Mouse (Mus musculus) testis, adult 2 months (tissue): Measurements from ENCODE around the gene Mrpl20. TPM values are rescaled to one million over a fixed set of nuclear protein-coding genes. Genes with fewer than 3 reads are reported as not detected.
"Not testable (repeated sequence)": the region's sequence is repeated elsewhere in the genome, so short reads cannot be mapped to it uniquely, and the experiment has no call there.

Experiments
- H3K27ac ChIP-seq: fragments of 200-500 bp; 2 replicates; pipeline ENCODE4 v1.5.1; 2012; ENCODE audit warnings: low read depth, low read length; ENCODE audit not compliant: control insufficient read depth, insufficient read depth
- H3K27me3 ChIP-seq: fragments of 200-500 bp; 2 replicates; pipeline ENCODE4 v1.6.1; 2012; ENCODE audit warnings: mild to moderate bottlenecking, low read length, moderate library complexity; ENCODE audit not compliant: control insufficient read depth, insufficient read depth
- H3K36me3 ChIP-seq: fragments of 200-500 bp; 2 replicates; pipeline ENCODE4 v1.6.1; 2012; ENCODE audit warnings: mild to moderate bottlenecking, low read length; ENCODE audit not compliant: control insufficient read depth, insufficient read depth
- H3K4me1 ChIP-seq: fragments of 200-500 bp; 2 replicates; pipeline ENCODE4 v1.6.1; 2012; ENCODE audit warnings: low read length; ENCODE audit not compliant: control insufficient read depth, insufficient read depth
- H3K4me3 ChIP-seq: fragments of 200-500 bp; 2 replicates; pipeline ENCODE4 v1.5.1; 2012; ENCODE audit warnings: low read depth, mild to moderate bottlenecking, low read length, moderate library complexity, mixed read lengths; ENCODE audit not compliant: control insufficient read depth
- CTCF ChIP-seq: fragments of 200-500 bp; IDR thresholded peaks from 2 replicates; pipeline ENCODE4 v1.5.1; 2012; ENCODE audit warnings: low read depth, mild to moderate bottlenecking, inconsistent platforms, low read length, moderate library complexity; ENCODE audit not compliant: control insufficient read depth, insufficient read depth, insufficient replicate concordance
- POLR2A ChIP-seq: fragments of 200-500 bp; IDR thresholded peaks from 2 replicates; pipeline ENCODE4 v1.6.1; 2012; ENCODE audit warnings: low read depth, mild to moderate bottlenecking, inconsistent platforms, low read length, moderate library complexity; ENCODE audit not compliant: control insufficient read depth
- polyA plus RNA-seq: library from polyadenylated mRNA; depleted of rRNA; stranded (reverse); fragments of >200 nt; gene quantifications from 2 replicates; pipeline ENCODE4 v1.2.3, GENCODE M21; 2012

Mrpl20 gene
- polyA plus RNA-seq, 1 experiment, result 134 TPM

- no peaks in the 10 kb centered on the region for H3K27me3 ChIP-seq
- peak overlapping the region; percentile 79 for H3K27ac ChIP-seq
- peak overlapping the region; percentile 88 for H3K4me3 ChIP-seq
- H3K36me3 ChIP-seq, result no peaks in the 10 kb centered on the region
- H3K4me1 ChIP-seq, result peaks cover 20% of the 10 kb centered on the region
- TF ChIP-seq POLR2A (peak; percentile 49), CTCF (0 out of 2 replicates have a peak, but pooled peaks have one; percentile 35)
These were observed 18.5 kb upstream of the Mrpl20 start for GRCm38 (mm10) chr4:155784081-155784701.

- H3K27me3 ChIP-seq, result no peaks in the 10 kb centered on the region
- H3K4me3 ChIP-seq, result peak overlapping the region; percentile 36
- no peak for TF ChIP-seq CTCF
- TF ChIP-seq POLR2A, result no peak
These were observed 17.4 kb upstream of the Mrpl20 start for GRCm38 (mm10) chr4:155785246-155785645.

GRCm38 (mm10) chr4:155785819-155786218, 16.9 kb upstream of the Mrpl20 start, which contains the start of gene Tmem88b:
Gene Tmem88b (minus strand): TSS chr4:155785874.
- Histone ChIP-seq H3K27me3 (no peaks in the 10 kb centered on the region), H3K36me3 (no peaks in the 10 kb centered on the region), H3K4me1 (peaks cover 20% of the 10 kb centered on the region), H3K27ac (peak within 1 kb of the TSS; percentile 79; the same call in 1 of the 2 replicates), H3K4me3 (peak within 1 kb of the TSS; percentile 88)
- no peak for TF ChIP-seq CTCF
- no peak for TF ChIP-seq POLR2A

More at GRCm38 (mm10) chr4:155785246-155785645, 17.4 kb upstream of the Mrpl20 start:
- H3K4me1 ChIP-seq, result peaks cover 20% of the 10 kb centered on the region
- no peak overlapping the region for H3K27ac ChIP-seq
- H3K36me3 ChIP-seq, result no peaks in the 10 kb centered on the region

- no peak overlapping the region for H3K27ac ChIP-seq
- peaks cover 16% of the 10 kb centered on the region for H3K4me1 ChIP-seq
- H3K27me3 ChIP-seq, result no peaks in the 10 kb centered on the region
- H3K4me3 ChIP-seq, result no peak overlapping the region
- TF ChIP-seq POLR2A (no peak), CTCF (no peak)
- H3K36me3 ChIP-seq, result no peaks in the 10 kb centered on the region
These were observed 14.4 kb upstream of the Mrpl20 start for GRCm38 (mm10) chr4:155788300-155788699.

GRCm38 (mm10) chr4:155788833-155789232, 13.8 kb upstream of the Mrpl20 start:
- H3K4me1 ChIP-seq, result peaks cover 11% of the 10 kb centered on the region
- H3K27ac ChIP-seq, H3K27me3 ChIP-seq, H3K36me3 ChIP-seq, H3K4me3 ChIP-seq: not testable (repeated sequence)

DNA sequence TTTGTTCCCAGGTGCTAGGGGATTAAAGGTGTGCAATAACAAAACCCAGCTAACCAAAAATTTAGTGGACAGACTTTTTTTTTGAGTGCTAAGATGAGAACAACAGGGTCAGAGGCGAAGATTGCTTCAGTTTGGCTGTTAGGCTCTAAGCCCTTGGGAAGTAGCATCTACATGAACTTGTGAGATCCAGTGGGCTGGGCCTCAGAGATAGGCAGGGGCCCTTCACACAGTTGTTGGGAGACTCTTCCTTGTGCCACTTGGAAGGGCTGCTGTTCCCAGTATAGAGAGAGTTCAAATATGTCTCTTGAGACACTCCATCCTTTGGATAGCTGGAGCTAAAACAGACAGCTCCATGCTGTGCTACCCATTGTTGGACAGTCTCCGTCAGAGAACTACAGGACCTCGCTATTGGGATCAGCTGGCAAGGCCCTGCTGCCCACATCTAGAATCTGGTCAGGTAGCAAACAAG, 12.6 kb upstream of the Mrpl20 start, which contains the start of gene Ankrd65:
Gene Ankrd65 (plus strand): TSS at position 419 of the 469 bp plus-strand sequence.
- Histone ChIP-seq H3K27ac (no peak within 1 kb of the TSS), H3K4me1 (peaks cover 4% of the 10 kb centered on the region), H3K36me3 (no peaks in the 10 kb centered on the region), H3K27me3 (no peaks in the 10 kb centered on the region), H3K4me3 (no peak within 1 kb of the TSS)
- TF ChIP-seq POLR2A, result no peak
- no peak for TF ChIP-seq CTCF

DNA sequence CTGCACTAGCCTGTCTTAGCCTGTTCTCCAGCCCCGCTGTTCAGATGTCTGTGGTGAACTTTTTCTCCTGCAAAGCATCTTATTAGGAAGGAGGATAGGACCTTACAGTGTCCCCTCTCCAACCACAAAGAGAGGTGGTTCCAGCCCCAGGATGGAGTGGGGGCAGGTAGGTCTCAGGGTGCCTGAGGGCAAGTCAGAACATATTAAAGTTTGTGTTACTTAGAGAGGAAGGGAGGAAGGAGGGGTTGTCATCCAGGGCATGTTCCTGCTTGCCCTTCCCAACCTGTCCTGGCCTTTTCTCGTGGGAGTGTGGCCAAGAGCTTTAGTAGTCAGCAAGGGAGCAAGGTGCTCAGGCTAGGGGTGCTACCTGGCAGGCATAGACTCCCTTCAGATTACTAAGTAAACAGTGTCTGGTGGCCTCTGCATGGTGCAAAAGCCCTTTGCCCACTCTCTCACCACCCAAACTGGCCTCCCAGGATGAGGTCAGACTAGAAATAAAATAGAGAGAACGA, 12.0 kb upstream of the Mrpl20 start:
- H3K4me3 ChIP-seq, result no peak overlapping the region
- TF ChIP-seq POLR2A (no peak), CTCF (no peak)
- no peaks in the 10 kb centered on the region for H3K27me3 ChIP-seq
- H3K27ac ChIP-seq, result no peak overlapping the region
- no peaks in the 10 kb centered on the region; the same call in 1 of the 2 replicates for H3K4me1 ChIP-seq
- no peaks in the 10 kb centered on the region for H3K36me3 ChIP-seq
